Mouse (Mus musculus) cerebral cortex, adult 2 months (tissue): ENCODE data around the gene Elp1.

Experiments used
- WGBS: fragments of 180-500 bp; shearing (Covaris S2); methylation state at CpG from one replicate; pipeline ENCODE4 v1.1.7; 2018; 5-methylcytosine and 5-hydroxymethylcytosine counted together

Elp1 gene

GRCm38 (mm10) chr4:56801907-56802668 is at the start of gene Elp1, which contains the start of gene Fam206a:
TSS of gene Elp1 (minus strand) at chr4:56802331.
TSS of gene Fam206a (plus strand) at chr4:56802345.
- under 1% methylated on average over 72 of the region's 72 CpGs for WGBS

GRCm38 (mm10) chr4:56850724-56851123 is 48.6 kb upstream of the Elp1 start:
- 55% methylated on average over 6 of the region's 6 CpGs for WGBS

- WGBS = 92% methylated on average over 6 of the region's 6 CpGs
Measured at GRCm38 (mm10) chr4:56848044-56848443, 45.9 kb upstream of the Elp1 start.

GRCm38 (mm10) chr4:56847400-56847799 is 45.3 kb upstream of the Elp1 start:
- WGBS = 87% methylated on average over 3 of the region's 3 CpGs

GRCm38 (mm10) chr4:56845896-56846533 is 43.9 kb upstream of the Elp1 start:
- 58% methylated on average over 12 of the region's 12 CpGs for WGBS

GRCm38 (mm10) chr4:56844911-56845310 is 42.8 kb upstream of the Elp1 start:
- WGBS = 93% methylated on average over 4 of the region's 4 CpGs

- WGBS = 87% methylated on average over 2 of the region's 2 CpGs
Measured at GRCm38 (mm10) chr4:56843963-56844362, 41.8 kb upstream of the Elp1 start.

- 72% methylated on average over 7 of the region's 7 CpGs for WGBS
Measured at GRCm38 (mm10) chr4:56842501-56842900, 40.4 kb upstream of the Elp1 start.

- WGBS = 78% methylated on average over 3 of the region's 3 CpGs
Measured at GRCm38 (mm10) chr4:56840297-56840696, 38.2 kb upstream of the Elp1 start.

- 78% methylated on average over 6 of the region's 6 CpGs for WGBS
Measured at GRCm38 (mm10) chr4:56837661-56838060, 35.5 kb upstream of the Elp1 start.

- 76% methylated on average over 7 of the region's 7 CpGs for WGBS
Measured at GRCm38 (mm10) chr4:56831998-56832397, 29.9 kb upstream of the Elp1 start.

- WGBS = 63% methylated on average over 13 of the region's 13 CpGs
Measured at GRCm38 (mm10) chr4:56831013-56831609, 29.0 kb upstream of the Elp1 start.

GRCm38 (mm10) chr4:56829511-56829921 is 27.4 kb upstream of the Elp1 start:
- 50% methylated on average over 7 of the region's 7 CpGs for WGBS

GRCm38 (mm10) chr4:56828932-56829331 is 26.8 kb upstream of the Elp1 start:
- WGBS = 67% methylated on average over 3 of the region's 3 CpGs

- WGBS = 93% methylated on average over 9 of the region's 9 CpGs
Measured at GRCm38 (mm10) chr4:56824231-56824630, 22.1 kb upstream of the Elp1 start.

GRCm38 (mm10) chr4:56815131-56815530 is 13.0 kb upstream of the Elp1 start:
- WGBS = 94% methylated on average over 8 of the region's 8 CpGs

- 45% methylated on average over 4 of the region's 4 CpGs for WGBS
Measured at GRCm38 (mm10) chr4:56812096-56812495, 10.0 kb upstream of the Elp1 start.

- 71% methylated on average over 3 of the region's 3 CpGs for WGBS
Measured at GRCm38 (mm10) chr4:56811642-56812041, 9.5 kb upstream of the Elp1 start.

- WGBS = 82% methylated on average over 4 of the region's 4 CpGs
Measured at GRCm38 (mm10) chr4:56809050-56809449, 6.9 kb upstream of the Elp1 start.

GRCm38 (mm10) chr4:56802669-56803150 is 579 bp upstream of the Elp1 start:
- 1% methylated on average over 25 of the region's 25 CpGs for WGBS

GRCm38 (mm10) chr4:56791373-56791772 is 10.8 kb downstream of the Elp1 start:
- 16% methylated on average over 1 of the region's 1 CpGs for WGBS

- WGBS = 85% methylated on average over 1 of the region's 1 CpGs
Measured at GRCm38 (mm10) chr4:56771065-56771464, 31.1 kb downstream of the Elp1 start.

GRCm38 (mm10) chr4:56768913-56769312 is 33.2 kb downstream of the Elp1 start:
- 90% methylated on average over 7 of the region's 7 CpGs for WGBS
